Mouse (Mus musculus) small intestine, adult 2 months (tissue): ENCODE data around the gene Dctn3.

Experiments used
- CTCF ChIP-seq: fragments of 200-500 bp; IDR thresholded peaks from 2 replicates; pipeline ENCODE4 v1.5.1; 2012; ENCODE audit warnings: low read depth, mild to moderate bottlenecking, control low read depth, inconsistent platforms, low read length, moderate library complexity, mixed read lengths; ENCODE audit not compliant: insufficient replicate concordance, insufficient read length; ENCODE audit errors: extremely low read depth
- POLR2A ChIP-seq: fragments of 200-500 bp; IDR thresholded peaks from 2 replicates; pipeline ENCODE4 v1.6.1; 2012; ENCODE audit warnings: low read depth, mild to moderate bottlenecking, control low read depth, inconsistent platforms, low read length, moderate library complexity

GRCm38 (mm10) chr4:41738256-41738603, 15.3 kb upstream of the Dctn3 start:
- TF ChIP-seq POLR2A, result no peak
- no peak for TF ChIP-seq CTCF
